Mouse (Mus musculus) spleen, embryonic (tissue): ENCODE measurements around the gene Gm20388.

Experiments used
- CTCF ChIA-PET: fragments of 350-600 bp; sonication (Branson Sonifier 250); formaldehyde crosslinking; loops from one replicate; lab custom pipeline; 2022; lab: Charles Lee

Gm20388 gene

DNA sequence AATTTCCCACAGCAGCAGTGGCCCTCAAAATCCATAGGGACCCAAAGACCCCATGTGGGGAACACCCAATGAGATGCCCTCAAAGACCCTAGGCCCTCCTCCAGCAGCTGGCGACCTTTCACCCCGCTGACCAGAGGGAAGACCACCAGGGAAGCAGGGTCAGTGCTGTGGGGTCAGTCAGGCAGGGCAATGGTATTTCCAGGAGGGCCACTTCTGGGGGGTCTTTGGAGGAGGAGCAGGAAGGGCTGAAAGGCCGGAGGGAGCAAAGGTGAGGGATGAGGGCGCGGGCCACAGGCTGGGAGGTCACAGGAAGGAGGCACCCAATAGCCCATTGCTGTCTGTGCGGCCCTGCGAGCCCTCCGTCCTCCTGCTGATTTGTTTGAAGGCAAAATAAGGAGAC lies 1539.6 kb downstream of the Gm20388 start:
- CTCF ChIA-PET: no interaction called here

GRCm38 (mm10) chr8:121451404-121452076 lies 1540.9 kb downstream of the Gm20388 start:
- CTCF ChIA-PET: no interaction called here

DNA sequence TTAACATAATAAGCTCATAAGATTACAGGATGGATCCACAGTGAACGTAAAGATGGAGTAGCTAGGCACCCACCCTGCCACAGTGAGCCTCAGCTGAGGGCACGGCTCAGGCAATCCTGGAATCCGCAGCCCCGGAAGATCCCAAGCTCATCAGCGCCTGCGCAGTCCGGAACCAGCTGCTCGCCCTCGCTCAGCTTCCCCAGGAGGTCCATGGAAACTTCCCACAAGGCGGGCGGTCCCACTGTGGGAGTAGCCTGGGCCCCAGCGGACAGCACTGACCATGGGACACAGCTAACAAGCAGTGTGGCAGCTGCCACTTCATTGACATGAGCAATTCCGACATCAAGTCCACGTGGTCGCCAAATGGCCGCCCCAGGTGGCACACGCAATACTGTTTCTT lies 1544.1 kb downstream of the Gm20388 start:
- CTCF ChIA-PET: no interaction called here

GRCm38 (mm10) chr8:121461192-121461591 lies 1550.6 kb downstream of the Gm20388 start:
- CTCF ChIA-PET: no interaction called here

DNA sequence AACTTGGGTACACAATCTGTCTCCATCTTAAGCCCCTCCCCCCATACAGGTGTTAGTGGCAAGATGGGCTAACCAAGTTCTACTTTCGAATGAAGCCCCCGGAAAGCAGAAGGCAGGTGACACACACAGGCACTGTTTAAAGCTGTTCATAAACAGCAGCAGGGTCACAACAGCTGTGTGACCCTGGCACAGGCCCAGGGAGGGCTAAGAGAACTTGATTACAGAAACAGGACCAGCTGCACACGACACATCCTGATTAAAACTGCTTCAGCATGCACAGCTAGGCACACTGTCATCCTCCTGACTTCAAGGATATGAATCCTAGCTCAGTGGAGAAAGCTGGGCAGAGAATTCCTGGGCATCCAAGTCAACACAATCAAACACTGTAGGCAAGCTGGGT lies 1551.5 kb downstream of the Gm20388 start:
- CTCF ChIA-PET: no interaction called here

- CTCF ChIA-PET: no interaction called here
These were observed 1557.7 kb downstream of the Gm20388 start for GRCm38 (mm10) chr8:121468083-121469071.

DNA sequence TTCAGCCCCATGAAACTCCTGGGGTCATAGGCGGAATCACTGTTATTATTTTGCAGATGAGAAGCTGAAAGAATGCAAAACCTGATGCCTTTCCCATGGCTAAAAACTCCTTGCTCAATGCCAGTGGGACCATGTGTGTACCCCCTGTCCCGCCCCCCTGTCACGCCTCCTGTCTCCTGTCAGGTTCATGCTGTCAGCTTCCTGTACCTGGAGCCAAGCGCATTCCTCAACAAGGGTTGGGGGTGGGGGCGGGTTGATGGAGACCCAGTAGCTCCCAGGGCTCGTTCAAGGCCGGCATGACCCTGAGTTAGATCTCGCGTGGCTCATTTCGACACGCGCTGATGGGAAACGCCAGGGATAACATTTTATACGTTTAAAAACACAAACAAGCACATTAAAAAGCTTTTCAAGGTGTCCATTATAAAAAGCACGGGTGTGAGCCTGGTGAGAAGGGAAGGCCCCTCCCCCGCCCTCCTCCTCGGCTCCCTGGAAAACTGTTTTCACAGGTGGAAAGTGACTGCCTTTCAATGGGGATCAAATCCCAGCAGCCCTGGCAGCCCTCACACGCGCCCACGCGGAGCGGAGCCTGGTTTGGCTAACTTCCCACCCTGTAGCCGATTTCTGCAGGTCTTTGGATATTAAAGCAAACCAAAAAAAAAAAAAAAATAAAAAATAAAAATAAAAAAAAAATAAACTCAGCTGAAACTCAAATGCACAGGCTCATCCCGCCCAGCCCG lies 1563.7 kb downstream of the Gm20388 start:
- CTCF ChIA-PET: no interaction called here

DNA sequence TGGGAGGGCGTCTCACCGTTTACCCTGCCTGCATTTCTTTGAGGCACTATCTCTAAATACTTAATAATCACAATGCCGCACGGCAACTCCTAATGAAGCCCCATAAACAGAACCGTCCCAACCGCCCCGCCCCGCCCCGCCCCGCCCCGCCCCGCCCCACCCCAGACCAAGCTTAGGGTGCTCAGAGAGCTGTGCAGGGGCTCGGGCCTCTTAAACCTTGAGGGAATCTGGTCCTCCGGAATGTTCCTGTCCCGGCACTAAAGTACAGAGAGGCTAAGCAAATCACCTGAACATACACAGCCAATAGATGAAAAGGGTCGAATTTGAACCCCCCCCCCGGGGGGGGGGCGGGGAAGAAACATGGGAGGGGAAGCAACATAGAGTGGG lies 1564.2 kb downstream of the Gm20388 start:
- CTCF ChIA-PET: no interaction called here

GRCm38 (mm10) chr8:121477851-121478547 lies 1567.4 kb downstream of the Gm20388 start:
- CTCF ChIA-PET: no interaction called here

GRCm38 (mm10) chr8:121479144-121479543 lies 1568.5 kb downstream of the Gm20388 start:
- CTCF ChIA-PET: no interaction called here

DNA sequence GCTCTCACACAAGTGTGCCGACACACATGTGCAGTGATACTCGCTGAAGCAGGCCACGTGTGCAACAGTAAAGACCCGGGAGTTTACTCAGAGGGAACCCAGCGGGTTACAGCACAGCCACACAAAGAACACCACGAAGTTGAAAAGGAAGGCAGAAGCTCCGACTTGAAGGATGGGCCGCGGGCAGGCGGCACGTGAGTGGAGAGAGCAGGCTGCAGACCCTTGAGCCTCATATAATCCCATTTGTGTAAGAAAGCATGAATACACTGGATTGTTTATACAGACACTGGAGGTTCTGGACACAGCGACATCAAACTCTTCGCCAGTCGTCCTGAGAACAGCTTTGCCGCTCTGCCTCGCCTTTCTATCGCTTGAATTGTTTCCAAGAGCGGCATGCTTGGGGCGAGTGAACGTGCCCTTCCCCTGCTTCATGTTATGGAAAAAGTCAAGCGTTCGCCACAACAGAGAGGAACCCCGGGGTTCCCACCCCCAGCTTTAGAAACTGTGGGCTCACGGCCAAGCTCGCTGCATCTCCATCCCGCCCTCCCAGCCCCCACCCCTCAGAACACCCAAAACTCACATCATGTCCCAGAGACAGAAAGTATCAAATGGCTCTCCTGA lies 1569.9 kb downstream of the Gm20388 start:
- CTCF ChIA-PET: no interaction called here

DNA sequence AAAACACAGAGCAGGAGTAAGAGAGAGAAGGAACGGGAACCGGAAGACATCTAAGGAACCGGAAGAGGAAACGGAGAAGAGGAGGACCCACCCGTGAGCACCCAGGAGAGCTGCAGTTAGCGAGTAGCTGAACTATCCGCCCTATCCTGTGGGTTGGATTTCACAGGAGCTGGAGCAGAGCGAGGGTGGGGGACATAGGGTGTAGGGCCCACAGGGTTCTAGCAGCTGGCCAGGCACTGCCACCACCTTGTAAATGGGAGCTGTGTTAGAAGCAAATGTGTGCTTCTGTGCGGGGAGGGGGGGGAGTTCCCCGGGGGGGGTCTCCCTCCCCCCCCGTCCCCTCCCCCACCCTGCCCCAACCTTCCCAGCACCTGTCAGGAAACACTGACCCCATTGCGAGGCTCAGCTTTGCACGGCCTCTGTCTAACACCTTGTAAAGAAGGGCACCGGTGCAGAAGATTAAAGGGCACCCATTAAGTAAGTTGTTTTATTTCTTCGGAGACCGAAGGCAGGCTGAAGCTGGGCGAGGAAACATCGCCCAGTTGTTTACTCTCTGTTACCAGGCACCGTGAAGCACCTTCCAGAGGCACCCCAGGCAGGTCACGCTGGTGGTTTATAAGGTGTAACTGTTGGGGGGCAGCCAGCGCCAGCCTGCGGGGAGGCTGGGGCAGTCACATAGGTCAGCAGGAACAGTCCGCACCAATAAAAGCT lies 1573.6 kb downstream of the Gm20388 start:
- CTCF ChIA-PET: no interaction called here

DNA sequence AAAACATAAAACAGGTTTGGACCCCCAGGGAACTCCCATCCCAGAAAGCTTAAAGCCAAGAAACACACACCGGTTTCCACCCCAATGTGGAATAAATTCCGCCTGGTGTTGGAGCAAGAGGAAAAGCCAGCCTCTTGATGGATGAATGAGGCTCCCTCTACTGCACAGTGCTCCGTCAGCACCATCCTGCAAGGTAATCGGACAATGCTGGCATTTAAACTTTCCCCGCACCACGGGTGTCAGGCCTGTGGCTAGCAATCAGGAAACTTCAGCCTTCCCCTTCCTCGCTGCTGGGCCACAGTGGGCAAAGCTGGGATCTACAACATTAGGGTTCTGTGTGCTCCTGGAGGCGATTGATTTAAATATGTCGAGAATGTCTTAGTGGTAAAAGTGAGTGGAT lies 1581.0 kb downstream of the Gm20388 start:
- CTCF ChIA-PET: no interaction called here

GRCm38 (mm10) chr8:121497621-121498020 lies 1587.0 kb downstream of the Gm20388 start:
- CTCF ChIA-PET: interaction anchor here (0.6 kb wide), 1 partner anchor 239 kb away, joined by 10 read pairs; no protein-coding TSS in a partner anchor

GRCm38 (mm10) chr8:121511751-121512150 lies 1601.1 kb downstream of the Gm20388 start:
- CTCF ChIA-PET: interaction anchor here (0.6 kb wide), 1 partner anchor 8 kb away, joined by 4 read pairs; no protein-coding TSS in a partner anchor

DNA sequence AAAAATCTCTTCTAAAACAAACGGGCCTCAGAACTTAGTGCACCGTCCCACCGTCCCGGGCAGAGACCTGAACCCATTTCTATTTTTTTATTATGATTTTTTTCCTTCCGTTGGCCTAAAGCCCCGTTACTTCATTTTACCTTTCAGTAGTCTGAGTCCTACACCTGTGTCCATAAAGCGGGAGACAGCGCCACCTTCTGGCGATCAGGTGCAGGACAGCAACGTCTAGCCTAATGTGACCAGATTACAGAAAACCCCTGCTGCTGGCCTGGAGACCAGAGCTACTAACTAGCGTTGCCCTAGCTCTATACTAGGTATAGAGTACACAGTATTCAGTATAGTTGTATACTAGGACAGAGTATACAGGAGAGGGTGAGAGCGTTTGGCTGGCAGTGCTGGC lies 1602.8 kb downstream of the Gm20388 start:
- CTCF ChIA-PET: interaction anchor here (0.6 kb wide), 1 partner anchor 402 kb away, joined by 5 read pairs; no protein-coding TSS in a partner anchor

DNA sequence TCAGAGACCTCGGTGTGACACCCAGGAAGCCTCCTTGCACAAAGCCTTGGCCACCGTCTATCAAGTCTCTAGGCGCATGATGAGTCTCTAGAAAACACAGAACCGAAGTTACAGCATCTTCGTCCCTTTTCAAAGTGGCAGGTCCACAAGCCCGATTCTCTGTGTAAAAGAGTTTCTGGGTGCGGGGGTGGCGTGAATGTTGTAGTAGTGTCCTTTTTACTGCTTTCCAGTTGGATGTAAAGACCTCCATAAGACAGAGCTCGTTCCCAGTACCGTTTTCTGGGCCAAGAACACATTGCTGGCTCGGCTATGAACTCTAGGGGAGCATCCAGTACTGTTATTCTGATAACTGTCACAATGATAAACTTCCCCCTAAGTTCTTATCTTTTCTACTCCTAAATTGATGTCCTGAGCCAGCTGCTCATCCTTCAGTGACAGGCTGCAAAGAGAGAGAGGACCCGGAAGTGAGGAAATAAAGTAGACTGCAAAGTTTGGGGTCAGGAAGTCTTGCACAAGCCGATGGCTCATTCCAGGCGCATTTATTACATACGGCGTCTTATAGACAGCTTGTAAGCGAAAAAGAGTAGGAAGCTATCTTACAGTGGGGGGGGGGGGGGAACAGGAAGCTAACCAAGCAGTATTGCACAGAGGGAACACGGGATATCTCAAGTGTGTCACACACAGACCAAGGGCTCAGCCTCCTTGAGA lies 1614.6 kb downstream of the Gm20388 start:
- CTCF ChIA-PET: interaction anchor here (0.6 kb wide), 1 partner anchor 489 kb away, joined by 8 read pairs; no protein-coding TSS in a partner anchor

- CTCF ChIA-PET: no interaction called here
These were observed 1616.3 kb downstream of the Gm20388 start for GRCm38 (mm10) chr8:121526811-121527550.

- CTCF ChIA-PET: no interaction called here
These were observed 1617.1 kb downstream of the Gm20388 start for GRCm38 (mm10) chr8:121527751-121528150.
